Mouse (Mus musculus) testis, adult 10 weeks (tissue): ENCODE results near the gene Nxf7. TPM values are rescaled to one million over a fixed set of nuclear protein-coding genes. Genes with fewer than 3 reads are reported as not detected.

Experiments used
- polyA plus RNA-seq: library from polyadenylated mRNA; stranded (reverse); fragments of 350-450 nt; fragmentation: Illumina TruSeq; extraction: RNeasy Lipid Tissue Mini Kit (QIAGEN cat#74804); gene quantifications from one replicate; pipeline ENCODE4 v1.2.3, GENCODE M21; 2014; ENCODE audit warnings: low read depth, low replicate concordance

Gene Nxf7
- polyA plus RNA-seq: 1.4 TPM

GRCm38 (mm10) chrX:135598677-135599076 lies at the start of gene Nxf7:
Gene Nxf7 (minus strand): TSS chrX:135598777.

DNA sequence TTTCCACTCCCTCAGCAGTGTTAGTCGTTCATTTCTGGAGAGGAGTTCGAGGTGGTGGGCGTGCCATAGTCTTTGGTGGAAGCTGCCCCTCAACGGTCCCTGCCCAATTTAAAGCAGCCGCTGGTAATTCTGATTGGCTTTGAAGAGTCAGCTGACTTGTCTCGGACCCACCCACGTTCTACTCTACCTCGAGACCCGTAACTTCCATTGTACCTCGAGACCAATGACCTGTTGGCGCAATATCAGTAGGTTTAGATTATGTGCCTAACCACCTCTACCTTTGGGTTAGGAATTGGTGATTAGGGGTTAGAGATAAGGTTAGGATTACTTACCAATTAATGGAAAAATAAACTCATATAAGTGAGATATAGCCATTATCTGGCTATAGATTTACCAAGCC lies 29.0 kb upstream of the Nxf7 start, which contains the start of gene Prame:
Gene Prame (minus strand): TSS at position 101 of the 400 bp plus-strand sequence.

Other genes with a start within 250 kb of the Nxf7 start
- gene Gm5128, start 225.5 kb downstream of the Nxf7 start, polyA plus RNA-seq: 27.7 TPM
- 15.6 TPM for gene Gm7903, start 164.9 kb downstream of the Nxf7 start, polyA plus RNA-seq
- gene AV320801, start 104.2 kb downstream of the Nxf7 start, polyA plus RNA-seq: 21.4 TPM
- 25.3 TPM for gene Prame, start 28.9 kb upstream of the Nxf7 start, polyA plus RNA-seq
- gene Tcp11x2, start 95.0 kb upstream of the Nxf7 start, polyA plus RNA-seq: 158 TPM
- gene Tmsb15a, start 126.5 kb upstream of the Nxf7 start, polyA plus RNA-seq: 673 TPM
- gene Armcx5, start 144.0 kb upstream of the Nxf7 start, polyA plus RNA-seq: 11.7 TPM
- 31.2 TPM for gene Gprasp1, start 144.0 kb upstream of the Nxf7 start, polyA plus RNA-seq
- gene Bhlhb9, start 198.8 kb upstream of the Nxf7 start, polyA plus RNA-seq: 16.4 TPM
- gene Gprasp2, start 240.3 kb upstream of the Nxf7 start, polyA plus RNA-seq: 27.8 TPM